Mouse (Mus musculus) heart, embryonic 11.5 days (tissue): ENCODE measurements around the gene Capn12. TPM values are rescaled to one million over a fixed set of nuclear protein-coding genes. Genes with fewer than 3 reads are reported as not detected.
A peak's percentile ranks its signal among the peaks of the same experiment; 100 is the strongest.

Source experiments
- ATAC-seq: fragments of 200-750 bp; cut with Nextera tagmentation; replicated peaks from 2 replicates; pipeline ENCODE4 v1.8.0; 2017; ENCODE audit warnings: moderate library complexity; ENCODE audit not compliant: insufficient number of reproducible peaks, low FRiP score, low TSS enrichment
- H3K27ac ChIP-seq: fragments of 300-500 bp; sonication (generic); 2 replicates; pipeline ENCODE4 v1.5.1; 2014; ENCODE audit warnings: mild to moderate bottlenecking, low read depth, low read length
- H3K27me3 ChIP-seq: fragments of 300-500 bp; sonication (generic); 2 replicates; pipeline ENCODE4 v1.6.1; 2014; ENCODE audit warnings: mild to moderate bottlenecking, low read length, mixed read lengths; ENCODE audit not compliant: control insufficient read depth, insufficient read depth
- H3K36me3 ChIP-seq: fragments of 300-500 bp; sonication (generic); 2 replicates; pipeline ENCODE4 v1.6.1; 2014; ENCODE audit warnings: mild to moderate bottlenecking, low read length, moderate library complexity, mixed read lengths; ENCODE audit not compliant: control insufficient read depth, insufficient read depth
- H3K4me1 ChIP-seq: fragments of 300-500 bp; sonication (generic); 2 replicates; pipeline ENCODE4 v1.6.1; 2014; ENCODE audit warnings: low read length; ENCODE audit not compliant: control insufficient read depth, insufficient read depth
- H3K4me2 ChIP-seq: fragments of 300-500 bp; sonication (generic); 2 replicates; pipeline ENCODE4 v1.6.1; 2014; ENCODE audit warnings: mild to moderate bottlenecking, moderate library complexity
- H3K4me3 ChIP-seq: fragments of 300-500 bp; sonication (generic); 2 replicates; pipeline ENCODE4 v1.5.1; 2014; ENCODE audit warnings: low read depth, low read length
- H3K9ac ChIP-seq: fragments of 300-500 bp; sonication (generic); 2 replicates; pipeline ENCODE4 v1.6.1; 2014; ENCODE audit warnings: mild to moderate bottlenecking, low read depth, low read length, moderate library complexity
- H3K9me3 ChIP-seq: fragments of 300-500 bp; sonication (generic); replicated peaks from 2 replicates; pipeline ENCODE4 v1.6.1; 2016; ENCODE audit warnings: low read length; ENCODE audit not compliant: control insufficient read depth
- WGBS: fragments of 180-500 bp; shearing (Covaris S2); extraction: QIAGEN DNeasy Blood & Tissue Kit; methylation state at CpG from one replicate; pipeline ENCODE4 v1.1.7; 2014; ENCODE audit not compliant: insufficient replicate concordance; 5-methylcytosine and 5-hydroxymethylcytosine counted together
- polyA plus RNA-seq: library from polyadenylated mRNA; unstranded; fragments of >200 nt; fragmentation: Nextera tagmentation; extraction: Ambion mirVana; gene quantifications from 2 replicates; pipeline ENCODE4 v1.2.1, GENCODE M21; 2014

The Capn12 gene
- polyA plus RNA-seq, 1 experiment from 2014 or later: 0.70 TPM

- H3K27ac ChIP-seq: peak overlapping the region; percentile 99
- H3K27me3 ChIP-seq: no peaks in the 10 kb centered on the region
- H3K9ac ChIP-seq: peak overlapping the region; percentile 69; the same call in 1 of the 2 replicates
- no peaks in the 10 kb centered on the region for H3K36me3 ChIP-seq
- 21% methylated on average over 9 of the region's 9 CpGs for WGBS
- peaks cover 75% of the 10 kb centered on the region for H3K4me1 ChIP-seq
- no peaks in the 10 kb centered on the region for H3K9me3 ChIP-seq
- peak overlapping the region; percentile 41 for H3K4me2 ChIP-seq
- peak; percentile 43 for ATAC-seq
- H3K4me3 ChIP-seq: no peak overlapping the region
These were observed 44.1 kb downstream of the Capn12 start for GRCm38 (mm10) chr7:28925317-28925716.

- Histone ChIP-seq H3K9me3 (no peaks in the 10 kb centered on the region), H3K36me3 (no peaks in the 10 kb centered on the region), H3K4me1 (peaks cover 74% of the 10 kb centered on the region), H3K27ac (peak overlapping the region; percentile 99), H3K9ac (no peak overlapping the region), H3K4me3 (no peak overlapping the region), H3K4me2 (no peak overlapping the region; the same call in 1 of the 2 replicates), H3K27me3 (no peaks in the 10 kb centered on the region)
- WGBS: 40% methylated on average over 2 of the region's 2 CpGs
- ATAC-seq: no peak
These were observed 45.0 kb downstream of the Capn12 start for GRCm38 (mm10) chr7:28926172-28926571.

GRCm38 (mm10) chr7:28929381-28929780 is 48.2 kb downstream of the Capn12 start:
- 41% methylated on average over 3 of the region's 3 CpGs for WGBS
- Histone ChIP-seq H3K9ac (0 out of 2 replicates have a peak overlapping the region, but pooled peaks have one; percentile 22), H3K4me3 (no peak overlapping the region), H3K36me3 (no peaks in the 10 kb centered on the region), H3K4me1 (peaks cover 54% of the 10 kb centered on the region), H3K27me3 (no peaks in the 10 kb centered on the region), H3K27ac (no peak overlapping the region), H3K4me2 (no peak overlapping the region), H3K9me3 (no peaks in the 10 kb centered on the region)
- no peak for ATAC-seq

- no peak for ATAC-seq
- Histone ChIP-seq H3K4me3 (no peak overlapping the region), H3K27ac (peak overlapping the region; percentile 46; the same call in 1 of the 2 replicates), H3K4me1 (peaks cover 54% of the 10 kb centered on the region), H3K4me2 (no peak overlapping the region), H3K9ac (no peak overlapping the region; the same call in 1 of the 2 replicates), H3K9me3 (no peaks in the 10 kb centered on the region), H3K27me3 (no peaks in the 10 kb centered on the region), H3K36me3 (no peaks in the 10 kb centered on the region)
- WGBS: 55% methylated on average over 5 of the region's 5 CpGs
These were observed 49.3 kb downstream of the Capn12 start for GRCm38 (mm10) chr7:28930320-28931031.

- H3K4me3 ChIP-seq: no peak overlapping the region
- no peaks in the 10 kb centered on the region for H3K36me3 ChIP-seq
- no peak overlapping the region; the same call in 1 of the 2 replicates for H3K9ac ChIP-seq
- H3K9me3 ChIP-seq: no peaks in the 10 kb centered on the region
- ATAC-seq: no peak
- no peaks in the 10 kb centered on the region for H3K27me3 ChIP-seq
- peaks cover 53% of the 10 kb centered on the region for H3K4me1 ChIP-seq
- peak overlapping the region; percentile 46; the same call in 1 of the 2 replicates for H3K27ac ChIP-seq
- no peak overlapping the region for H3K4me2 ChIP-seq
- WGBS: 89% methylated on average over 7 of the region's 7 CpGs
These were observed 49.9 kb downstream of the Capn12 start for GRCm38 (mm10) chr7:28931032-28931694.

- 66% methylated on average over 4 of the region's 4 CpGs for WGBS
These were observed 50.4 kb downstream of the Capn12 start for GRCm38 (mm10) chr7:28931695-28932039.

GRCm38 (mm10) chr7:28932421-28933041 is 51.3 kb downstream of the Capn12 start:
- H3K4me3 ChIP-seq: no peak overlapping the region
- H3K9me3 ChIP-seq: no peaks in the 10 kb centered on the region
- 59% methylated on average over 6 of the region's 6 CpGs for WGBS
- H3K27ac ChIP-seq: peak overlapping the region; percentile 7; the same call in 1 of the 2 replicates
- H3K27me3 ChIP-seq: no peaks in the 10 kb centered on the region
- no peak overlapping the region; the same call in 1 of the 2 replicates for H3K4me2 ChIP-seq
- ATAC-seq: 0 out of 2 replicates have a peak, but pooled peaks have one; percentile 5
- H3K36me3 ChIP-seq: no peaks in the 10 kb centered on the region
- H3K9ac ChIP-seq: no peak overlapping the region
- H3K4me1 ChIP-seq: peaks cover 61% of the 10 kb centered on the region

More at GRCm38 (mm10) chr7:28931695-28932039, 50.4 kb downstream of the Capn12 start:
- Histone ChIP-seq H3K36me3 (no peaks in the 10 kb centered on the region), H3K27me3 (no peaks in the 10 kb centered on the region), H3K9ac (no peak overlapping the region), H3K4me1 (peaks cover 53% of the 10 kb centered on the region), H3K27ac (0 out of 2 replicates have a peak overlapping the region, but pooled peaks have one; percentile 46), H3K4me3 (no peak overlapping the region), H3K4me2 (no peak overlapping the region), H3K9me3 (no peaks in the 10 kb centered on the region)
- no peak for ATAC-seq

GRCm38 (mm10) chr7:28933825-28934224 is 52.6 kb downstream of the Capn12 start:
- Histone ChIP-seq H3K4me3 (no peak overlapping the region), H3K27ac (no peak overlapping the region), H3K27me3 (no peaks in the 10 kb centered on the region), H3K4me1 (peaks cover 72% of the 10 kb centered on the region), H3K4me2 (no peak overlapping the region), H3K9me3 (no peaks in the 10 kb centered on the region), H3K9ac (no peak overlapping the region), H3K36me3 (no peaks in the 10 kb centered on the region)
- 86% methylated on average over 2 of the region's 2 CpGs for WGBS
- ATAC-seq: no peak
